Mouse (Mus musculus) thymus, postnatal 25 days (tissue): ENCODE measurements at regions not wholly inside any gene's neighbourhood (a gene's known extent, or its start where the extent isn't known, plus 50 kb on each side); places are given as distances from the start of the nearest gene placed in this dataset.

Experiments
- DNase-seq: peaks from one replicate; pipeline ENCODE4 v3.0.0; 2022

DNA sequence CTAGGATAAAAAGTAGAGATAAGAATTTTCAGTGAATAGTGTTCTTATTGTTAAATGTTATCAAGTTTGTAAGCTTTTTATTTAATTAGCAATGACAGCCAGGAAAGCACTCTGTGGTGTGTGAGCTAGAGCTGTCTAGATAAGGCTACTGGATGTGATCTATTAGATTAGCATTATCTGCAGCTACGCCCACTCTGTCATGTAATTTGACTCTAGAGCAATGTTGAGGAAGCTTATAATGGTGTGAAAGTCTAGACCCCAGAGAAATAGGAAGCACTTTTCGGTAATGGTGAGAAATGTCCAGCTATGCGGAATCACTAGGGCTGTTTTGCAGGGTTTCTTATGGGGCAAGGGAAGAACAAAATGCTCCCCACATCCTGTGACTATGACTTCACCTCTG, 410.2 kb downstream of the Gm9195 start:
- DNase-seq, result no peak

DNA sequence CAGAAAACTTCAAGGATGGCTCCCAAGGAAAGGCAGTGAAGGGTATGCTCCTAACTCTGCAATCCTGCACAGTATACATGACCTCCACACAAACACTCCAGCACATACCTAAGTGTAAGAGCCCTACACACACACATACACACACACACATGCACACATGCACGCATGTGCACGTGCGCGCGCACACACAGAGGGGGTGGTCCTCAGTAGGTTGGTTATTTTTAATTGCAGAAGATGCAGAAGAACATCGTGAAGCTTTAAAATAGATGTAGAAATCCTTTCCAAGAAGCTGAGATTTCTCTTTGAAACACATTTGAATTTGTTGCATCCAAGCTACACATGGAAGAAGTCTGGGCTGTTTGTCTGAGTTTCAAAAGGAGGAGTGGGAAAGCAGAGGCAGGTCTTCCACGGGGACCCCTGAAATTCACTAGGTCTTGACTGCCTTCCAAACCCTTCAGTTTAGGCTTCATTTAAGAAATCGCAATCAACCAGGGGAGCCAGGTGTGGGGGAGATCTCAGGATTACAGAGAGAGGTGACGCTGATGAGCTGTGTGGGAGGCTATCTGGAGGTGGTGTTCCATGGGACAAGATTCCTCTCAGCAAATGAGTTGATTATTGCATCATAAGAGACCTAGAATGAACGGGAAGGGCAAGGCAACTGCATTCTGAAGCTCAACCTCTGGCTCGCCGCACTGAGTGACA, 427.4 kb downstream of the Gm9195 start:
- no peak for DNase-seq

DNA sequence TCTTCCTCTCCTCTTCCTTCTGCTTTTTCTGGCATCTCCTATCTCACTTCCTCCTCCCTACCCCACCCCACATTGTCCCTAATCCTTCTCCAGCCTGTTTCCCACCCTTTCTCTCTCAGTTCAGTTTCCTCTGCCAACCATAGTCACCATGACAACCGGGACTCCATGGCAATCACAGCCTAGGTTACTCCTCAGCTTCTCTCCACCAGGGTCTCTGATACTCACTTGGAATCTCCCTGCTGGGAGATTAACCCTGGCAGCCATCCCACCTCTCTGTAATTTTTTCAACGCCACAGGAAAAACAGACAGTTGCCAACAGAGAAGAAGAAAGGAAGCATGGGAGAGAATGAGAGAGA, 448.8 kb downstream of the Gm9195 start:
- DNase-seq, result no peak

DNA sequence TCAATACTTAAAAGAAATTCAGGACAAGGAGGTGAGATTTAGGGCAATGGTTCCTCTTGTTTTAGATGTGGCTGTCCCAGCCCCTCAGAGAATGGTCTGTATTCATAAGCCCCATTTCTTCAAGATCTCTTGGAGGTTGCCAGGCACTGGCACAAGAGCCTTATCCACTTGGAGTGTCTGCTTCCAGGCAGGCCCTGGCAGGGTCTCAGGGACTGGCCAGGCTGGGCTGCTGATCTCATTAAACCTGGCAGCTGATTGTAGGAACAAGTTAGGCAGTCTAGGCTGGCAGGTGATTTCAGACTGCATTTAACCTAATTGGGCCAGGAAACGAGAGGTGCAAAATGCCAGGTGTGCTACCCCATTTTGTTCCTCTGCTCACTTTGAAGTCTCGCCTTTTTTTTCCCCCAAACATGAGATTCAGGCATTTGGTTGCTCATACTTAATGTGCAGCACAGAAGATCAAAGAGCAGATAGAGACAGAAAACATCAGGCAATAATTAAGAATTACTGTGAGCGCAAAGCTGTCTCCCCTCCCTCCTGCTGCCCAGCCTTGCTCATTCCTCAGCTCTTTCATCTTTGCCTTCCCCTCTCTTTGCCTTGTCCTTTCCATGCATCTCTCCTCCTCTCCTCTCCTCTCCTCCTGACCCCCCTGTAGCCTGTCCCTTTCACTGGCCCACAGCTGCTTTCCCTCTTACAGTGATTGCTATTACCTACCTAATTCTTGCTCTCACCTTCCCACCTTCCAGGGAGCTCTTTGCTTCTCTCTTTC, 449.3 kb downstream of the Gm9195 start:
- no peak for DNase-seq

DNA sequence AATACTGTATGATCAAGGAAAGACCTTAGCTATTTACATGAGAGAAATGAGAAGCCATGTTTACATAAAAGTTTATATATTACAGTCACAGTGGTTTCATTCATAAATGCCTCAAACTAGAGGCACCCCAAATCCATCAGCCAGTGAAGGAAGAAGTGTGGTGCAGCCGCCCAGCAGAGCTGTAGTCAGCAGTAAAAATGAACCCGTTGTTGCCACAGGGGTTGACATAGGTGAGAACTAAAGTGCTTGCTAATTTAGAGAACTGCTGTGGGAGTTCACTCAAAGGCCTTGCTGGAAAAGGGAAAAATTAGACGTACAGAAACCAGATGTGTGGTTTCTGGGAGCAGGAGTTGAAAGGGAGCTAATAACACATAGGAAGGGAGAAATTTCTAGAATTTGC, 461.2 kb downstream of the Gm9195 start:
- no peak for DNase-seq

DNA sequence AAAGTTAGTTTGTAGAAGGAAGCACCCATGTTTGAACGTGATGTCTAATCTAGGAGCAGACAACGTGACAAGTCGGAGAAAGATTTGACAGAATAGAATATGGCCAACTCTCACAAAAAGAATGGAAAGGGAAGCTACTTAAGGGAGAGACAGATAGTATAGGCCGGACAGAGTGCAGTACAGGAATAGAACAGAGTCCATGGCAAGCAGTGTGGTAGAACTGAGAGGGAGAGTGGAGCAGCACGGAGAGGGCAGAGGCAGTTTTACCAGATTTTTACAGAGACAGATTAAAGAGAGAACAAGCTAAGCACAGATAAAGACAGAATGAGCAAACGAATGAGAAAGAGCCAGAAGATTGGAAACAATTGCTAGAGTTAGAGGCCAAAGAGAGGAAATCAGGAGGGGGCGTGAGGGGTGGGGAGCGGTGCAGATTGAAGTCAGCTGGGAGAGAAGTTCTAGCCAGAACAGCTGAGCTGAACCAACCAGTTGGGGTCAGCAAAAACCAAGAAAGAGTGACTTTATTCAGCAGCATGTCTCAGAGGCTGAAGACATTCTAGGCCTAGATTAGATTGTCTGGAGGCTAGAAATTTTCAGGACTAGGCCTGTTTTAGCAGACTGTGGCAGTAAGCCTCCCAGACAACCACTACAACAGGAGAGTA, 464.1 kb downstream of the Gm9195 start:
- no peak for DNase-seq

DNA sequence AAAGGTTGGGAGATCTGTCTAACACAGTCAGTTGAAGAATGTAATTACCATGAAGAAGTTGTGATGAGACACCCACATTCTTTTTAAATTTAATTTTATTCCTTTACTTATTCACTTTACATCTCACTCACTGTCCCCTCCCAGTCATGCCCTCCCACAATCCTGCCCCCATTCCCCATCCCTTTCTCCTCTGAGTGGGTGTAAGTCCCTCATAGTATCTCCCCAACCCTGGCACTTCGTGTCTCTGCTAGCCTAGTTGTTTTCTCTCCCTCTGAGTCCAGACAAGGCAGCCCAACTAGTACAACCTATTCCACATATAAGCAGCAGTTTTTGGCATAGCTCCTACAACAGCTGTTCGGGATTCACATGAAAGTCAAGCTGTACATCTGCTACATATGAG, 487.3 kb downstream of the Gm9195 start:
- no peak for DNase-seq

DNA sequence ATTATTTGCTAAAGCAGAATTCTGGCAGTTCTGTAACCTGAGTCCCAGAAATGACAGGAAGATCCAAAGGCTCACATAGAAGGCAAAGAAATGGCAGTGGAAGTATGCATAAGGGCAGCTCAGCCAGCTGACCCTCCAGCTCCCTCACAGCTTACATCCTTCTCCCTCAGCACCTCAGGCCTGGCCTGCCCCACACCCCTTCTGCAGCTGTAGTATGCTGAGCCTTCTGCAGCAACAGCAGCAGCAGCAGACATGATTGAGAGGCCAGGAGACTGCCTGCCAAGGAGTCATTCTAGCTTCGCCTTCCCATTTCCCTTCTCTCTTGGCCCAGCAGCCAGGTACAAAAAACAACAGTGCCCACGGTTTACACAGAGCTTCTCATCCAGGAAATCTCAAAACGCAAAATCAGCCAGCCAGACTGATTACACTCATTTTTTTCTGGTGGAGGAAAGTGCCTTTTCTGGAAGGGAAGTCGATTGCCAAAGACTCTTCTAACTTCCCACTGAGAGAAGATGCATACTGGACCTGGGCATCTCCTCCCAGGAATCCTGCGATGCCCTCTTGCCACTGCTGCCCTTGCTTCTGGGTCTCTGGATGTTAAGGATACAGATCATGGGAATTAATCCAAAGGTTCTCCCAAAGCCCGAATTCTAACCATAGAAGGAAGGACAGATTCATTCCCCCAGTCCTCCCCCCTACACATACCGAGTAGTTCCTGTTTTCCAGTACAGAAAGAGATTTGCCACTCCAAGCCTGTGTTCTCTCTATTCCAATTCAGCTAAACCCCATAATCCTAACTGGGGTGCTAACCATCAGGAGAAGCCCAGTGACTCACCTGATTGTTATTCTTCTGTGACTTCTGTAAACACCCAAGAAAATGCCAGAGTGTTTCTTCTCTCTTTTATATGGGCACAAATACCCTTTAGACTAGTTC, 489.2 kb downstream of the Gm9195 start:
- no peak for DNase-seq

DNA sequence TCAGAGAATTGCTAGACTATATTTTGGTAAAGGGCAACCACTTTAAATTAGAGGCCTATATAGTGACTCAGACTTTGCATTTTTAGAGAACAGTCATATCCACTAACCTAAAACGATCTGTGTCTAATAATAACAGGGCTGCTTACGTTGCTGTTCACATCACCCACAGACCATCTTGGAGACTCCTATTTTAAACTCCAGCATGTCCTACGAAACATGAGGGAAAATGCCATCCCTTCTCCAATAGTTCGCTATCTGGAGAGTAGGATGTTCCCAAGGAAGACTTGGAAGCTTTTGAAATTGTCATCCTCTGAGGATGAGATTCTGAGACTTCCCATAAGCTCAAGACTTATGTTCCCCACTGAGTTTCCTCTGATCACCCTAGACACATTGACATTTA, 518.6 kb downstream of the Gm9195 start:
- DNase-seq, result no peak

DNA sequence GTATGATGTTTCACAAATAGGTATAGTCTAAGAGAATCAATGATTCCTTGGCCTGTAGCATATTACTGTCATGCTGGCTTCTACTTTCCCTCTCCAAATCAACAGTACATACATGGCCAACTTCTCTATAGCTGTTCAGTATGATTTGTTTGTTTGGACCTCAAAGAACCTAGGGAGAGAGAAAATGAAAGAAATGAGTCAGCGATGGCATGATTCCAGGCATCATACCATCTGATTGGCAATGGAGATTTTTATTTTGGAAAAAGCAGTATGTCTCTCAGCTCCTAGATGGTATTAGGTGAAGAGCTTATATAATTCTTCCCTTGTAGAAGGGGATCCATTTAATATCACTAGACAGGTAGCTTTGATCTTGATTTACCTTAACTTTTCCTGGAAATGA, 519.1 kb downstream of the Gm9195 start:
- DNase-seq, result no peak

DNA sequence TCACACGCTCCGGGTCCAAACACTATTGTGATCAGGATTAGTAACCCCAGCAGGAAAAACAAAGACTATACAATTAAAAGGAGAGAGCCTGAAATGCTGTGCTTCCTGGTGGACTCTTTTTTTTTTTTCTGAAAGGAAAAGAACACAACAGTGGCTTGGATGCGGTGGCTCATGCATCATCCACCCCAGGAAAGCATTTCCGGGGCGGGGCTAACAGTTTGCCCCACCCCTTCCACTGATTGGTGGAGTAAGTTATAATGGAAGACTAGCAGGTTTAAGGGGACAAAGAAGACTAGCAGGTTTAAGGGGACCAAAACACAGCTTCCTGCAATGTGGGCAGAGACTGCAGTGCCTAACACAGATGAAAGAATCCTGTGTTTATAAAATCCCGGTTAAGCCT, 524.0 kb downstream of the Gm9195 start:
- DNase-seq, result no peak

DNA sequence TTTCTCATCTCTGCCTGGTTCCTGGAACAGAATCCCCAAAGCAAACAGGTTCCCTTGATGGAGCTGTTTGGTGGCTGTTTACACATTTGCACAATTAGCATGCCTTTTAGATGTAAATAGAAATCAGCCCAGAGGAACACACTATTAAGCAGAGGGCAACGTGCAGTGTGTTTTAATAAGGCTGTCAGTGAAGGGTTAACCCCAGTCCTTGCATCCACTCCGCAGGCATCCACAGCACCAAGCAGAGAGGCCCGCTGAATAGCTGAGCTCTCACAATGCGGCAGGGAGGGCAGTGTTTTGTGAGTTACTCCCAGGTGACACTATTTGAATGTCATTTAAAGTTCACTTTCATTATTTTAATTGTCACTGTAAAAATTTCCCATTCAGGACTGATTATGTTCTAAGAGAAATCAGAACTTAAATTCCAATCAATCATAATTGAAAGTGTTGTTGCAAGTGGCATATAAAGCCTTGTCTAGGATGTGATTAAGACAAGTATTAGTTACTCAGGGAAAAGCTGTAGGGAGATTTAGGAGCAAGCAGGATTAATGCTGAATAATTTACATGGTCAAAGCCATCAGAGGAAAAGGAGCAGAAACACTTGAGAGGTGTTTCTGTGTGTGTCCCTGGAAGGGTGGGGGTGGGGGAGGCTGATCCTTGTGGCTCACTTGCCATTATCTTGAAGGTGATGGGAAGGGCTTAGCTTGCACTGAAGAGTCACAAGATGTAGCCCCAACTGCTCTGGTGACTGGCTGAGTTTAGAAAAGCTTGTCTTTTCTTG, 528.1 kb downstream of the Gm9195 start:
- no peak for DNase-seq

DNA sequence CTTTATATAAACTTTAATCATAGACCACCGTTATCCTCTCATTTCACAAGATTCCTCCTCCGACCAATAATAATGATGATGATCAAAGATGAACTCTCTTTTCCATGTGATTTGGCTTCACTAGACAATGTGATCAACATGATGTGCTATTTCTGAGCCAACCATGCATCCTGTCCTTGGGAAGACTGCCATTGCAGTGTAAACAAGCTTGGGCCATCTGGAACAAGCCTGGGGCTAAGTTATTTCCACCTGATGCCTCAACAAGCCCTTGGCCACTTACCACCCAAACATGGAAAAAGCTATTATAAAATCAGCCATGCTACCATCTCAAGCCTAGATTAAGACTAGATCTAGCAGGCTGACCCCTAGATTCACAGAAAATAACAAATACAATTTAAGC, 542.9 kb downstream of the Gm9195 start:
- no peak for DNase-seq

DNA sequence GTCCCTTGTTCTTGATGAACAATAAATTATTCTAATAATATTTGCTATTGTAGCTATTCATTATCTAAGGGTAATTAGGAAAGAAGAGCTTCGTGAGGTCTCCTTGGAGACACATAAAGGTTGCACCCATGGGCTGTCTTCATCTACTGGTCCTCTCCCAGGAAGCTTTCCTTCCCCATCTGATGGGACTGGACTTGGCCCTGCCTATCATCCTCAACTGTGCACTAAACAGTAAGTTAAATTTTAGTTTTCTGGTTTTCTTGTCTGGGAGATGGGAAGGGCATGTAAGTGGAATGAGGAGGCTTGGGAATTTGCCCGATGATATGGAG, 554.5 kb downstream of the Gm9195 start:
- no peak for DNase-seq

DNA sequence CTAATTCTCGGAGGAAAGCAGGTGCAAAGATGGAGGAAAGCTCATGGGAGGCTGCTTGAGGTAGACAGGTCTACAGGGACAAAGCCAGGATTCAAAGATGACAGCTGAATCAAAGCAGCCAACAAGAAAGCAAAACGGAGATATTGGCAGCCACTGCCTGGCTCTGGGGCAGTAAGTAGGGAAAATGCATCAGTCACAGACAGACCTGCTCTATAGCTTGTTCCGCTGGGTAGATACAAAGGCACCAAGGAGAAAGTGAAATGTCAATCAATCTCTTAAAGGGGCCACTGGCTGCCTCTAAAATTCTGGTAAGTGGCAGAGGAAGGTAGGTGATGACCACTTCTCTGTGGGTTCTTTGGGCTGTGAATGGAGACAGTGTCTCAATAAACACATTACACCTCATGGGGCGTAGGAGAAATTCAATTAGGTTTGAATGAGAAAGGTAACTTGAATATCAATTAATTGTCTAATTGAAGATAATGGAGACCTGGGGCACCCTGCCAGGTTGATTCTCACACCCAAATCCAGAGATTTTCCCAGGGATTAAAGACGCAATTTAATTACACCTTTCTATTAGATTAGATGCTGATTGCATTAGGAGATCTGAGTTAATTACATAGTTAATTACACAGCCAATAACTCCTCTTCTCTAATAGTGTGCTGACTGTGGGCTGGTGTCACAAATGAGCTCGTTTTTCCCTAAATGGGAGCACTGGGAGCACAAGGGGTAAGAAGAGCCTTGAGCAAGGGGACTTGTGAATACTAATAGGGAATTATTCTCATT, 555.1 kb downstream of the Gm9195 start:
- DNase-seq, result no peak

DNA sequence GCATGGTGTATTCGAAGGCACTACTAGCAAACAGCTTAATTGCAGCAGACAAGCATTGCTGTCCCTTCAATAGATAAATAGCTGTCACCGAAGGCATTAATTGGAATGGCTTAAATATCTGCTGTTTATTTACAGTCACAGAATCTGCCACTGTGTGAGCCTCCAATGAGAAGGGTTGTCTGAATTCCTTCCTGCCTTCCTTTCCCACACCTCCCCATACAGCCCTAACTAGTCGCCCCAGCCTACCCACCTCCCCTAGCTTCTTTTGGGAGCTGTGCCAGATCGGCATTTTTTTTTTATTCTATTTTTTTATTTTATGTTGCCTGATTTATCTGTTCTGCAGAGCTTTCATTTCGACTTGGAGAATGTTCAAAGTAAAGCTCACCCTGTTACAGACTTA, 575.7 kb downstream of the Gm9195 start:
- DNase-seq, result no peak

DNA sequence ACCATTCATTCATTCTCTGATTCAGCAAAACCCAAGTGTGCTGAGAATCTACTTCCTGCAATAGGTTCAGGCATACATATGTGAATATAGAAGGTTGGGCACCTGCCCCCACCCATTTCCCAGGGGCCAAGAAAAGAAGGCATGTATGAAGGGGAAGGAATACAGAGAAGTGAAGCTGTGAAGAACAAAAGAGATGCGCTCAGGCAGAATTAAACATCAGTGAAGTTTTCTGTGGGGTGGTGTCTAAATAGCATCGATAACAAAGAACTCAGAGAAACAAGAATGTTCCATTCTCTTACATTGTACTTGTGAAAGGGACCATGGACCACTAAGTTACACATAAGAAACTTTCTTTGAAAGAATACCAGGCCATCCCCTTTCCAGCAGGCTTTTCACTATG, 580.7 kb downstream of the Gm9195 start:
- no peak for DNase-seq

DNA sequence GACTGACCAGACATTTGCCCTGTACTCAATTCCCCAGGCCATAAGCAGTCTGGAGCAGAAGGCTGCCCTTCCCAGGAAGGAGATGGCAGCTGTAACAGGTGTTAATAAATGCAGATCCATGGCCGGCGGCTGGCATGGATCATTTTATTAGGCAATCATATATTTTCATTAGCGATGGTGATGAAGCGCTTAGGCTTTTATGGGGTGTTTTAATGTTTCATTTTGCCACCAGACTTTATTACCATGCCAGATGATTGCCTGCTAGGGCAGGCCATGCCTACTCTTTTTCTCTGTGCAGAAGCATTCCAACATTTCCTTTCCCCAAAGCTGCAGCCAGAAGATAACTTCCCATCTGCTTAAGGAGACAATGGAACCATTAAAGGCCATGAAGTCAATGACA, 596.2 kb downstream of the Gm9195 start:
- DNase-seq, result no peak

DNA sequence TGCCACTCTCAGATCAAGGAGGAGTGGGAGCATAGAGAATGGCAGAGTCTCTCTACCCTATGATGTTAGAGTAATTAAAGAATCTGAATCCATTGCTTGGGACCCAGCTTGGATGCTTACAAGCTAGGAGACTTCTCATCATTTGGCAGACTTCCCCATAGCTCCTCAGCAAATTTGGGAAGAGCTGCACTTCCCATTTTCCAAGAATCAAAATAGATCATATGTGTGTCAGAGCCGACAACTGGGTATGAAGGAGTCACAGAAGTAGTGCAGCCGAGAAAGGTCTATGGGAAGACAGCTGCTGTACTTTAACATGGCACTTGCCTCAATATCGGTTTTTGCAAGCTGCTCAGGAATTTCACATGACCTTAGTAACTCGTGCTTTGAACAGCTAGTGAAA, 596.8 kb downstream of the Gm9195 start:
- DNase-seq, result no peak

DNA sequence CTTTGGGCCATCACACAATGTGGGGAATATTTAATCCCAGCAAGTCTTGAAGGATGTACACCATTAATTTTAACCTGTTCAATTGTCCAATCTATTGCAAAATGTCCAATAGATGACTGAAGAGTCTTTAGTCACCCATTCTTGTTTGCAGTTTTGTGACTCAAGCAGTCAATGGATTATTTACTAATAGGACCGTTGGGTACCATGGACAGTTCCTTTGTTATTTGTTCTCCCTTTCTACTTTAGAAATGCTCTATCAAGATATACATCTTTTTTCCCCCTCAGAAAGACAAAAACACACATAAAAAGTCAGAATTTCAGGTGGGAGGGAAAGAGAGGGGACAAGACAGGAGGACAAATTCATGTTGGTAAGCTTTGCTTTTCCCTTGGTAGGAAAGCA, 598.3 kb downstream of the Gm9195 start:
- DNase-seq, result no peak

DNA sequence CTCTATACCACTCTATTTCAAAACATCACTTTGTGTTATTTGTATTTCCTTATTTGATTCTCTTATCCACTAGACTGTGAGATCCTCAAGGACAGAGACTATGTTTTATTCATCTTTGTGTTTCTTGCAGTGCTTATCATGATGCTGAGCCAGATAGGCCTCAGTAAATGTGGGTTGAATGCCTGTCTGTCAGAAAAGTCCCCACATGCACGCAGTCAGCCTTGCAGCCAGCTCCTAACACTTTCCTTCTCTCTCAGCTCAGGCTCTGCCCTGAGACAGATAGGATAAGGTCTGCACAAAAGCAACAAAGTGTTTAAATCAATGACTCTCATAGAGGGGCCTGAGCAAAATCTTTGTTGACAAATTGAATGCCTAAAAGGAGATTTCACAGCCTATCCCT, 600.0 kb downstream of the Gm9195 start:
- DNase-seq, result no peak

DNA sequence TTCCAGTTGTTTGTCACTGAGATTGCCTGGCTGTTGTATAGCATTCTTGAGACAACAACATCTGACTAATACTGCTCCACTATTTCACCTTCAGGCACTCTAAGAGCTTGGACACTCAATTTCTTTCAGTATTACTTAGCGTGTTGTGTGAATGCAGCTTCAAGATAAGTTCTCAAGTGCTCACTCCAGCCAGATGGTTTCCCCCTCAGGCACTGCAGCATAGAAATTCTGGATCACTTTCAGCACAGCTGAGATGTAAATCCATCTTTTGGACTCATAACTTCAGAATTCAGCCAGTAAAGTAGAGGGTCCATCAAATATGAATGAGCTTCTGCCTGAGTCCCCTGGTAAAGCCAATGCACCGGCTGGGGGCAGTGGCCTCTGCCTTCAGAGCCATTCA, 608.8 kb downstream of the Gm9195 start:
- DNase-seq, result no peak
